Mouse (Mus musculus): ENCODE measurements around the gene Dag1.

- TF ChIP-seq POLR2A (IDR thresholded peaks at IDR 0.05; ENCODE audit: extremely low read depth, insufficient read depth, low read length) (no peak), CTCF (IDR thresholded peaks at IDR 0.05; ENCODE audit: extremely low read depth, insufficient read depth, low read length) (no peak)
Measured at GRCm38 (mm10) chr9:108267691-108268090, 3.9 kb upstream of the Dag1 start.
